Mouse (Mus musculus) urinary bladder, postnatal 25 days (tissue): ENCODE data around the gene Stard5.

Experiments
- DNase-seq: peaks from one replicate; pipeline ENCODE4 v3.0.0; 2022; ENCODE audit warnings: low spot score

Stard5 gene

DNA sequence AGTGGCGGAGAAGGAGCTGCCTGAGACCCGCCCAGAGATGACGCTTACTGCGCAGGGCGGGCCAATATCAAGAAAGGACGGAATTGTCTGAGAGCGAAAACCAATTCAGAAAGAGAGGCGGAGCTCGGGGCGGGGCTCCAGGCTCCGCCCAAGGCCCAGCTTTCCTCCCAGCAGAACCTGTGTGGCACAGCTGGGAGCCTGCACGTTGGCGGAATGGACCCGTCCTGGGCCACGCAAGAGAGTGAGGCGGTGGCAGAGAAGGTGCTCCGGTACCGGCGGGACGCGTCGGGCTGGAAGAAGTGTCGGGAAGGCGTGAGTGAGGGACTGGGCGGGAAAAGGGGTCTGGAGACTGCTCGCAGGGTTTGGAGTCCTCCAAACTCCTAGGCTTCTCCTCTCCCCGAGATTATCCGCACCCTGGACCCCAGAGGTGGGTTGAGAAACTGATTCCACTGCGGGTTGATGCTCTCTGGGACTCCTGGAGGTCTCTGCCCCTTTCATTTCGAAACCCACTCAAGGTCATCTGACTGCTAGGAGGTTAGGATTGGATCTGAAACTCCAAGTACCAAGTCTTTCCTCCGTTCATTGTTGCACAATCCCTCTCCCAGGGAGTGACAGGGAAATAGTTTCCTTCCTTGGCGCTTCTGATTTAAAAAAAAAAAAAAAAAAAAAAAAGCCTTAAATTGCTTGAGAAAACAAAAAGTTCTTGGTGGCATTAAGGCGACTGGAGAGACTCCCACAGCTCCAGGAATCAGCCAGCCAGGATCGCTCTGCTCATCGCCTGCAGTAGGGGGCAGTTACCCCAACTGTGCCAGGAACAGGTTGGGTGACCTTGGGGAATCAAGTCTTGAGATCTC is at the start of gene Stard5:
Gene Stard5, plus strand, starts transcription at position 132 of the 854 bp plus-strand sequence.
- peak; percentile 85 for DNase-seq

DNA sequence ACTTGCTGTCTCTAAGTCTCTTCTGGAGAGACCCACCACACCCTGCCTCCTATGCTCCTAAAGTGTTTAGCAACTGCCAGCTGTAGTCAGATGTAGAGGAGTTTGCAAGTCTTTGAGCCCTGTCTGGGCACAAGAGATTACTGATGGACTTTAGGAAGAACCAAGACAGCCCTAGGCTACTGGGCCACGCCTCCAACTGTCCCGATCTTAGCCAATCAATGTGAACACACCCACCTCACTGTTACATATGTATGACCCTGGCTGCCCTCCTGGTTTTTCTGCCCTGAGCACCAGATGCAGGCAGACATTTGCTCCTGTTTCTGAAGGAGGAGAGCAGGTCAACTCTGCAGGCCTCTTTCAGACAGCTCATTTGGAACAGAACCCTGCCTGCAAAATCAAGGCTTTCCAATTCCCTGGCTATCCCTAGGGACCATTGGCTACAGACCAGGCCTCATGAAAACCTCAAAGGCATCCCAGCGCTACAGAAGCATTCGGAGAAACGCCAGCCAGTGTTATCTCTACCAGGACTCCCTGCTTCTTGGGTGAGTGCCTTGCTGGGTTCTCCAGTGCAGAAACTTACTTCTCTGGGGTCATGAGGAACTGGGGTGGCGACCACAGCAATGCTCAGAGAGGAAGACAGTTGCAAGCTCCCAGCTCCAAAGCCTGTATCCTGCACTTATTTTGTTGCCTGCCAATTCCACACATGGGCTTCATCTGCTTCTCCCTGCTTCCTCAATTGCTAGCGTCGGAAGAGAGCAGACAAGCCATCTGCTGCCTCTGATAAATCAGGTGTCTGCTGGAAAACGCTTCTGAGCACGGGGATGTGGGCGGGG is 46.9 kb upstream of the Stard5 start, which contains the start of gene Tmc3:
Gene Tmc3, plus strand, starts transcription at position 289 of the 833 bp plus-strand sequence.
- DNase-seq: peak; percentile 21

DNA sequence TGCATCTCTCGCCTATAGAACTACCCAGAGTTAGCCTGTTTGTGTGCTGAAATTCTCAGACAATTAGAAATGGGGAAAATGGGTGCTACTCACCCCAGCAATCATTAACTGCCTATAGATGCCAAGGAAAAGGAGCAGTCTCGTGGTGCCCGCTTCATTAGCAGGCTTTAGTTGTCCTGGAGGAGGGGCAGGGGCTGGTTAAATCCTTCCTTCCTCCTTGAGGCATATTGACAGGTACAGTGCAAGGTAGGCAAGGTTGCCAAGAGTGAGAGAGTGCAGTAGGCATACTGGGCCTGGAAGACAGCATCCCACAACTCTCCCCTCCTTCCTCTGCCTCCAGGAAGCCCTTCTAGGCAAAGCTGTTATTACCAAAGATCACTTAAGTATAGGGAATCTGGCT is 37.7 kb upstream of the Stard5 start:
- no peak for DNase-seq

DNA sequence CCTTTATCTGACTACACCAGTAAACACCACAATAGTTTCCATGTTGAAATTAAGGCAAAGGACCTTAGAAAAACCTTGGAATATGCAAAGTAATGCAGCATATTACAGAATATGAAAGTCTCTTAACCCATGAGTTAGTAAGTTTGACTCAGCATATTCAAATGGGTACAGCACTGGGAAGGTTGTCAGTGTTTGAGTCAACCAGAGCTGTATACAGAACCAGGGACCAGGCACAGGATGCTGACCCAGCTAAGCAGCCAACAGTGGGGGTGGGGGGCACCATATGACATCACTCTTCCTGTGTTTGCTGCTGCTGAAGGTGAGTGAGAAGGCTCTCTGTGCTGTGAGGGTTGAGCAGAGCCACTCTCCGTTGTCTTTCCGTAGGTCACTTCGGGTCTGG is 34.7 kb upstream of the Stard5 start:
- DNase-seq: no peak

DNA sequence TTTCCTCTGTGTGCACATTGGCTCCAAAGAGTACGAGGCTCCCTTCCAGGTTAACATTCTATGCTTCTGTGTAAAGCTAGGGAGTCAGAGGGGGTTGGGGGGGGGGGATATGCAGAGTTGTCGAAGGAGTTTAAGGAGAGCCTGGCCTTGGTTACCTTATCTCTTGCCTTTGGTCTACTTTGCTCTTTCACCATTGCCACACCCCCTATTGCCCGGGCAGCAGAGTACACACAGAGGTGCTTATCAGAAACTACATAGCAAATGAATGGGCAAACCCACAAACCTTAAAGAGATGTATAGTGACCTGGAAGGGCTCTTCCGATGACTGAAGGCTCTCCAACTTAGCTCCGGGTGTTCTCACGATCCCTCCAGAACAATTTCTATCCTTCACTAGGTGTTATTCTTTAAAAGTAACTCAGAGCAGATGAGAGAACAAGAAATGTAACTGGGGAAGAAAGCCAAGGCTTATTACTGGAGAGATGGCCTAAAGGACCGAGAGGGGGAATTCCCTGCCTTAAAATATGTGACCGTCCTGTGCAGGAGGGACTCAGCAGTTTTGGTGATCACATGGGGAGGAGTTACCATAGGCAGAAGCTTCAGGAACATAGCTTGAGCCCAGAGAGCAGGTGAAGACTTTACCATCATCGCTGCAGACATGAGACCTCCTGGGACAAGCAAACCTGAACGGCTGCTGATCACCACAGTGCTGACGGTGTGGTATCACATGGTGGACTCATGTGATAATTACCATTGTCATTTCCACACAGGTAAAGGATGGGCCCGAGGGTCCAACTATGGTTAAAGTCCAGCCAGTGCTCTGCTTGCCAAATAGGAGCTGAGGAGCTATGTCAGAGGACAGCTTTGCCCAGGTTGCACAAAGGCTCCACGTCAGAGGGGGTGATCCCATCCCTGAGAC is 32.5 kb upstream of the Stard5 start:
- no peak for DNase-seq

DNA sequence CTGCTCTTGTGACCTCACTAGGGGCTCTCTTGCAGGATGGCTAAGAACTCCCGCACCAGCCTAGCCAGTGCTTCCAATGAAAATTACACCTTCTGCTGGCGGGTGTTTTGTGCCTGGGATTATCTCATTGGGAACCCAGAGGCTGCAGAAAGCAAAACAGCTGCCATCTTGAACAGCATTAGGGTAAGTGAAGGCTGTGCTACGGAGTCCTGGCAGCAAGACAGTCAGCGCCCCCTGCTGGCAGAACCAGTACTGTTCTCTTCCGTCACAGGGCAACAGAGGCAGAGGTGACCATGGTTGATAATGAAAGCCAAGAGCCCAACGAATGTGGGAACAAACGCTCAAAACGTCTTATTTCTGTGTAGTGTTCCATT is 31.9 kb upstream of the Stard5 start:
- DNase-seq: peak; percentile 42

DNA sequence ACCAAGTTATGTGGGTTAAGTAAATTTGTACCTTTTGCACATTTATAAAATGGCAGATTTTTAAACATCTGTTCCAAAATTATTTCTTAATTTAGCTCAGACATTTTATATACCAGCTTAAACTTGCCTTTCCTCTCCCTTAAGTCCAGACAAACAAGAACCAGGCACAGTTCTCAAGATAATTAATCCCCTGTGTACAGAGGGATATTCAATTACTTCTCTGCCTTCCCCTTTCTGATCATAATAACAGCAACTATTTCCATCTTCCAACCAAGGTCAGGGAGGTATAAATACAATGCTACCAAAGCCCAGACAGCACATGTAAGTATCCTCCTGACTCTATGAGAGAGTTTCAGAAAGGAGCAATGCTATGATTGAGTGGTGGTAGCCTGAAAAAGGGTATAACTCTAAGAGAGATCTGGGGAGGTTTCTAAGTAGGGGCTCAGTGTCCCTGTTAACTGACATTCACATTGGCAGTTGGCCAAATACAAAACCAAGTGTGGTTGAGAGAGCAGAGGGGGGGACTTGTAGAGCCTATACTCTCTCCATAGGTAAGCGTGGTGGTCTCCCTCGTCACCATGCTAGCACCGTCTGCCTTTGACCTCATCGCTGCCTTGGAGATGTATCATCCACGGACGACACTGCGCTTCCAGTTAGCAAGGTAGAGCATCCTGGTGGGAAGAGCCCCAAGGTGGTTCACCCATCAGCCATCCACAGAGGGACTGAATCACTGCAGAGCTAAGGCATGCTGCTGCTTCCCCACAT is 27.4 kb upstream of the Stard5 start:
- DNase-seq: no peak

DNA sequence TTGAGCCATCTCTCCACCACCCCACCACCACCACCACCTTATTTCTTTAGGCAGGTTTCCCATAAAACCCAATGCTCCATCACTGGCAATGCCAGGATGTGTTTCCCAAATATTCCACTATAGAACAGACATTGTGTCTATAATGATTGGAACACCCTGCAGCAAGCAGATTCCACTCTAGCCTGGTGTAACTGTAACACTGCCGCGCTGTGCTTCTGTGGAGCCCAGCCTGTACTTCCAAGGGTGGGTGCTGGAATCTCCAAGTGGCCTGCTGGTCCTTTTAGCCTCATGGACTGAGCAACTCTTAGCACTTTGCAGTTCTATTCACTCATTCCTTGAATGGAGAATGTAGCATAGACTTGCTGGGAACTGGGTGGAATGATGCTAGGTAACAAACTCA is 25.0 kb upstream of the Stard5 start:
- DNase-seq: no peak

DNA sequence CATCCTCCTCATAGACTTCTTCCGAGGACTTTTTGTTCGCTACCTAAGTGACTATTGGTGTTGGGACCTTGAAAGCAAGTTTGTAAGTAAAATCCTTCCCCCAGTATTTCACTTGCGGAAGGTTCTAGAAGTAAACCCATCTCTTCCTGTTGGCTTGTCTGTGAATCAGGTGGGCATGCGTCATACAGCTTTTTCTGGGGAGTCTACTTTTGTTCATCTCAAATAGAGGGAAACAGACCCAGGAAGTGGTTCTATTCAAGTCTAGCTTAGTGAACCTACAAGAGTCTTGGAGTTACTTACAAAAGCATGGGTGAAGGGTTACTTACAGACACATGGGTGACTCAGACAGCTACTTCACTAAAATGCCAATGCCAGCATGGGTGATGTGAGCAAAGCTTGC is 21.9 kb upstream of the Stard5 start:
- DNase-seq: no peak

DNA sequence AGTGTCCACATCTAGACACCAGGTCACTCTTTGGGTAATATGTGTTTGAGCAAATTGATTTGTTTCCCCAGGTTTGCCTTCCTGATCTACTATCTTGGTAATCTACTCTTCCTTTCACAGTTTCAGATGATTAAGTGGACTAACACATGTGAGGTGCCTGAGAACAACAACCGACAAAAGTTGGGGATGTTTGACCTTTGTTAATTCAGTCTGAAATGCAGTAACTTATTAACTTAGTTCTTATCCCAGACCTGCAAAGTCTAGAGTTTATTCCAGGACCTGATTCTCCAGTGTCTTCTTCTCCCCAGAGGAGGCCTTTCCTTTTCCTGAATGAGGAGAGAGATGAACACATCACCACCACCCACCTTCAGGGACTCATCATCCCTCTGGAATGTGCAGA is 19.9 kb upstream of the Stard5 start:
- DNase-seq: no peak

DNA sequence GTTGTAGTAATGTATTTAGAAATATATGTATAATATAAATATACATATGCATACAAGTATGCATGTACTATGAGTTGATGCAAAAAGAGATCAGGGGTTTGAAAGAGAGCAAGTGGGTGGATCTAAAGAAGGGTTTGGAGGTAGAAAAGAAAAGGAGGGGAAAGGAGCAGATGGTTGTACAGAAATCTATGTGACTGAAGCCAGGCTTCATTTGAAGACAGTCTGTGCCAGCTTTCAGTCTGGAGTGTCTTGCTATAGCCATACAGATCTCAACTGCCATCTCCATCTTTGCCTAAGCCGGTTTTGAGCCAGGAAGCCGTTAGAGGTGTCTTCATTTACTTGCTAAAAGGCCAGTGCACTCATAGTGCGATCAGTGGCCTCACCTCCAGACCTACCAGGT is 16.5 kb upstream of the Stard5 start:
- no peak for DNase-seq

DNA sequence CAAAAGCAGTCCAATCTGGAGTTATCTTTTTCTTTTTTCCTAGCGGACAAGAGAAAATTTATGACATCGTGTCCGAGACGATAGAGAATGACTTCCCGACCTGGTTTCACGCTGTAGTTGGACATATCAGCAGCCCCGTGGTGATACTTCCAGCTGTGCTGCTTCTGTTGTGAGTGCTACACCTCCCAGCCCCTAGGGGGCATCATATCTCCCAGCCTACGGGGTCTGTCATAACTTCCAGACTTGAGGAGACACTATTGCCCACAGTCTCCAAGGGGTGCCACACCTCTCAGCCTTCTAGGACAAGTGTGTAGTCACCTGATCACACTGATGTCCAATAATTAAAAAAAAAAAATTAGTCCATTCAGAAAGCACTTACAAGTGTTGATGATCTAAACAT is 15.9 kb upstream of the Stard5 start:
- no peak for DNase-seq

DNA sequence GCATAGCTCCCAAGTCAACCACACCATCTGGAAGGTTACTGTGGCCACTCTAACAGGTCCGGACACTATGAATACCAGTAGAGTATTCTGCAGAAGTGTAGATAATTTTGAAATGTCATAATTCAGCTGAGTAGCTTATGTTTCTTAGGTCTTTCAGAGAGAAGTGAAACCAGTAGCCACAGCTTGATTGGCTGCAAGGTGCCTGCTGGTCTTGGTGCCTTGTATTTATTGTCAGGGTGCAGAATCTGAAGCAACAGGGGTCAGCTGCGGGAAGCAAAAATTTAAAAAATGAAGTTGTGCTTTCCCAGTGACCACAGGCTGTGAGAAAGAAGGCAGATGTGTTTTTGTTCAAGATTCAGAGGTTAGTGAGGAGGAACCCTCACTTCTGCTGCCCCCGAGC is 15.5 kb upstream of the Stard5 start:
- DNase-seq: no peak

DNA sequence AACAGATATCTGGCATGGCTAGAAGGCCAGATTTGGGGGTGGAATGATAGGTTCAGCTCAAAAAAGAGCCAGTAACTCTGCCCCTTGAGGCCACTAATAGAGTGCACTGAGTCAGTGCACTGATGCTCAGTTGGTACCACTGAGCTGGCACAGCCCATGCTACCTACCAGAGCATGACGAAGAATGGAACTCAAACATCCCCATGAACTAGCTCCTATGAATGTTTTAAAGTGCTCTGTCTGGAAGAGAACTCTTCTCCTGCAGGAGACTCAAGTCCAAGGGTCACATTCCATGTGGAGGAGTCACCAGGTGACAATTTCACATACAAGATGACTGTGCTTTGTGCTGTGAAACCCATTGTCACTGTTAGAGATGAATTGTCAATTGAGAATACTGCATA is 13.1 kb upstream of the Stard5 start:
- DNase-seq: no peak

DNA sequence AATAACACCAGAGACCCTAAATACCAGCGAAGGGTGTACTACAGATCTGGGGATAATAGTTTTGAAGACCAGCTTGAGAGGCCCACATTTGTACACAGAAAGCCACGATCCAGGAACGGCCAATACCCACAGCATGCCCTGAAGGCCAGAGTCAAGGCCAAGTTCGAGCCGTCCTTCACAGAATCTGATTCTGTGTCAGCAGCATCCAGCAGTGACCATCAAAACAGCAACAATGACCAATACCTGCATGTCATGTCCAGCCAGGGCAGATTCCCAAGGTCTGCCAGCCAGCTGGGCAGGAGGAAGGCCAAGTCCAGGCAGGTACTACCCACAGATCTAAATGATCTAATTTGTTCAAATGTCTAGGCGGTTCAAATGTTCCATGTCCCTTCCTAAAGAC is 9.2 kb upstream of the Stard5 start:
- no peak for DNase-seq

DNA sequence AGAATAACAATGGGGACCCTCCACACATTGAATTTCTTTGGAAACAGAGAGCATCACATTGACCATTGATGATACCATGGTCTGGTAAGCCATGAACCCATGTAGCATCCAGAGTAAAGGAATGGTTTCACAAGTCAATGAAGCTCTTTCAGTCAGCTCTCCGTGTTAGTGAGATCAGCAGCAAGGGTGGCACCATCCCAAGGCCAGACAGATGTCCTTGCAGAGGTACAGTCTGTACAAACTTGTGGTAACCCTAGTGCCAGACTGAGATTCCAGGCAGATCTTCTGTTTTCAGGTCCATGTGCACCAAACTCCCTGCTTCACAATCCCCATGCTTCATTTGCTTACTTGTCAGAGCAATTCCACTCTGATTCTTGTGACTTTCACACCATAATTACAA is 7.7 kb upstream of the Stard5 start:
- DNase-seq: no peak

DNA sequence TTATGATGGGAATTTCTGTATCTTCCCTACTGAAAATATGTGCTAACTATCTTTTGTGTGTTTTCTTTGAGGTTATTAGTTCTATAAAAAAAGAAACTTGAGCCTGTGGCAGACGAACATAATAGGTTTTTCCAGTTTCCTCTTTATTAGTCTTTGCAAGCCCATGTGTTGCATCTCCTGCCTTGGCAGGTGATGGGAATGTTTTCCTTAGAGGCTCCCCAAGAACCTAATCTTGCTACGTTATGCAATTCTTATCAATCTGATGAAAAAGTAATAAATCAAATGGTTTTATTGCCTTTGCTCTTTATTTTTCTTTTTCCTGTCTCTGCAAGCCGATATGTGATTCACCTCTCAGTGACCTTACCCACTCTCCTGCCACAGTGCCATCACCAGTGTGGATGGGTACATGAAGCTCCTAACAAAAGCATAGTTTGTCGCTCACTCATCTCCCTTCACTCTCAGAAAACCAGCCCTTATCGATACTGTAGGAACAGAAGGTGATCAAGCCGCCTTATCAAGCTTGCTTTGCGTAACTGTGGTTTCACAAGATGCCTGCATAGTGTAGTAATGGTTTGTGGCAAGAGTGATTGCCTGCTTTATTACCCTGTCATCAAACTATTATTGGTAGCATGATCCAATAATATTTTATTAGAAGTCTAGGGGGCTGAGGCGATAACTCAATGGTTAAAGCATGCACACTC is 5.1 kb upstream of the Stard5 start:
- DNase-seq: no peak

DNA sequence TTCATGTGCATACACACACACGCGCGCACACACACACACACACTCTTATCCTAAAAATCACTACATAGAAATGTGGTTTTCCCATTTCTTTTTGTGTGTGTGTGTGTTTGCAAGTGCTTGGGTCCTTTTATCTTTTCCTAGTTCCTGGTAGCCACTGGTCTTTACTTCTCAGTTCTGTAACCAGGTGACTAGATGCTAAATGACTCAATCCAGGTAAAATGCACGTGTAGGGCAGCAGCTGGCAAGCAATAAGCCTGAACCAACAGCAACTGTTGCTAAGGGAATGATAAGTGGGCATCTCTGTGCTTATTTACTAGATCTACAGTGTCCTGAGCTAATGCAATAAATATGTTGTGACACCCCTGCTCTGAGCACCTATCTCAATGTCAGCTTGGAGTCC is 4.4 kb upstream of the Stard5 start:
- no peak for DNase-seq

DNA sequence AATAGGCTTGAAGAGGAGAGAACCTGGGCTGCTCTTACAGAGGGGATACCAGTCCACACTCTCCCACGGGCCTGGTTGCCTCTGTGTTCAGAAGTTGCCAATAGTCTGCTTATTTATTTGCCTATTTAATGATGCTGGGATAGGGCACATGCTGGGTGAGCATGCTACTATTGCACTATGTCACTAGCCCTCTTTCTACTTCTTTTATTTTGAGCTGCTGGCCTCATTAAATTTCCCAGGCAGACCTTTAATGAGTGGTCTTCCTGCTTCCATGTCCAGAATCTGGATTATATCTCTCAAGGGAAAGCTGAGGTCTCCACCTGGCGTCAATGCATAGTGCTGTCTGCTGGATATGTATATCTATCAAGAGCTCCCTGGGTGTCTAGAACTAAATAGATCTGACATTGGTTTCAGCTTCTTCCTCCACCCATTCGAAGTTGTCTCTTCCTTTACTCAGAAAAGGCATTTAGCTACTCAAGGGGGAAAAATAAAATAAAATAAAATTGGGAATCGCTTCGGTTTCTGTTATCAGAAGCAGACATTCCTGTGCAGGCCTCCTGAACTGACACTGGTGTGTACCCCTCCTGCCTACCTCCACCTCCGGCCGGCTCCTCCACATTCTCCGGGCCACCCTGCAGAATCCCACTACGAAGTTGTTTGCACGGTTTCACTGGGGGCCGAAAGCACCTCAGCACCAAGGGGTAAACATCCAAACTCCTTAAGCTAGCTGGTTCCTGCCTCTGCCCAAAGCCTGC is 509 bp upstream of the Stard5 start:
- DNase-seq: no peak

DNA sequence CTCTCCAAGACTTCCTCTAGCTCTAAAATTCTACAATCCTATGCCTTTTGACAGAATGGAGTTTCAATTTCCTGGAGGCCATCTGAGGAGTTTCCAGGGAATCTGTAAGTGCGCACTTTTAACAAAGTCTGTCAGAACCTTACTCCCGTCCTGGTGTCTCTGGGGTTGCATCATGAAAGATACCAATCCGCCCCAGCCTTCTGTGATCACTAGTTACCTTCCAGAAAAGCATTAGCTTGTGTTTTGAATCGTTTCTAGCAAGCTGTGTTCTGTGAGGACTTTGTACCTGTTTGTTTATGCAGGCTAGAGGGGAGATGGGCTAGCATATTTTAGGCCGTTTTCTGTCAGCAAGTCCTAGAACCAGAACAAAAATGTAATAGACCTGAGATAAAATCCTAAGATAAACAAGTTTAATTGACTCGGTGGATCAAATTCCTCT is 942 bp downstream of the Stard5 start:
- DNase-seq: no peak
